Mouse (Mus musculus): ENCODE results near the gene Ice1. TPM values are rescaled to one million over a fixed set of nuclear protein-coding genes. Genes with fewer than 3 reads are reported as not detected.
A peak's percentile ranks its signal among the peaks of the same experiment; 100 is the strongest.

The Ice1 gene
- total RNA-seq, 2 experiments from 2014 or later, result 27.5 TPM

- peak in 1 of 2 experiments; percentile 11 for DNase-seq
Observed at GRCm38 (mm10) chr13:70639639-70640038, 2.2 kb upstream of the Ice1 start.

GRCm38 (mm10) chr13:70637662-70638291 lies 343 bp upstream of the Ice1 start:
- DNase-seq, result peak; percentile 94

DNA sequence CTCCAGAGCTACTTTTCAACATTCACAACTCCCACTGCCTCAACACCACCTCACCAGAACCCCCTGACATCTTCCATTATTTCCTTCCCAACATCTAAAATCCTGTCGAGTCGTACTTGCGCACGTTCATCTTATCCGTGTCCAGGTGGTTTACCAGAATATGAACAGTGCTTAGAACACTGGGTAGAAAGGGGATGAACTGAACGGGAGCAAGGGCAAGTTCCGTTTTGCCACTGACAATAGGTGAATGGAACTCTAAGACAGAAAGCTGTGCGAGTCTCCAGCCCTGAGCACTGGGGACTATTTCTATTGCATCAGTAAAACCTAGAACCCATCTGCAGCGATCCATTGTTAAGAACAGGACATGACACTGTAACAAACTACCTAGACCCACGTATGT lies 728 bp downstream of the Ice1 start:
- no peak for DNase-seq

GRCm38 (mm10) chr13:70635591-70635990 lies 1.8 kb downstream of the Ice1 start:
- no peak for DNase-seq

DNA sequence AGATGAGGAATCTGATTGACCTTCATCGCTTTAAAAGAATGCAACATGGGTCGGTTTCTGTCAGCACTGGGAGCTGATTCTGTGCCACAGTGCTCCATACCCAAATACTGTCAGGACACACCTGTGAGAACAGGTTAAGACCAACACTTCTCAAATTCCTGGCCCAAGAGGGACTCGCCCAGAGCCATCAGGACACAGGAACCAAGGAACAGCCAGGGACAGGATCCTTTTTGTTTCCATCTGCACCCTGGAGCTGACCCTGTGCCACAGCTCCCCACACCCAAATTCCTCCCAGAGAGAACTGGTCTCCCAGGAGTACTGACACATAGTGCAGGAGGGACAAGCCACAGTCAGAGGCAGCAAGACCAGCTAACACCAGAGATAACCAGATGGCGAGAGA lies 11.0 kb downstream of the Ice1 start:
- DNase-seq, result no peak

DNA sequence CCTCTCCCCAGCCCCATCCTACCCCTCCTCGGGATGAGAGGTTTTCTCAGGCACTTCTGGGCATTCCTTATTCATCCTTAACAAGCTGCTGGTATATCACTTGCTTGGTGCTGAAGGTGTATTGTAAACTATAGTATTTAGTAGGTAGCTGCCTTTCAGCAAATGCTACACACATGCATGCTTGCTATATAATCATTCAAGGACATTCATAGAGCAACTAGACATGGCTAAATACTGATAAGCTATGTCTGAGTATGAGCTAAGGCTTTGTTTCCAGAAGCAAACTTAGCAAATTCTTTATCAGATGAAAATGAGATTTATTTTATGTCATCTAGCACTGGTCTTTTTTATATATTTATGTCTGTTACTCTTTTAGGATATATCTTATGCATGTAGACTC lies 11.8 kb downstream of the Ice1 start:
- DNase-seq, result no peak

- no peak for DNase-seq
Observed at GRCm38 (mm10) chr13:70624445-70624844, 13.0 kb downstream of the Ice1 start.

GRCm38 (mm10) chr13:70622461-70623057 lies 14.9 kb downstream of the Ice1 start:
- DNase-seq, result no peak

DNA sequence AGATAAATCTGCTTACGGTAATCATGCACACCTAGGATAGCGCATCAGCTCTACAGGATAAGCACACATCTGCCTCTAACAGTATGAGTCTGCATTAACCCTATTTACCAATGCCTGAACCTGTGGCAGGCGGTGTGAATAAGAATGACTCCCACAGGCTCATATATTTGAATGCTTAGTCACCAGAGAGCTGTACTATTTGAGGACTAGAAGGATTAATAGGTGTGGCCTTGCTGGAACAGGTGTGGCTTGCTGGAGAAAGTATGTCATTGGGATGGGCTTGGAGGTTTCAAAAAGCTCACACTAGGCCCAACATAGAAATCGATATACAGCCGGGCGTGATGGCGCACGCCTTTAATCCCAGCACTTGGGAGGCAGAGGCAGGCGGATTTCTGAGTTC lies 15.9 kb downstream of the Ice1 start:
- no peak for DNase-seq

DNA sequence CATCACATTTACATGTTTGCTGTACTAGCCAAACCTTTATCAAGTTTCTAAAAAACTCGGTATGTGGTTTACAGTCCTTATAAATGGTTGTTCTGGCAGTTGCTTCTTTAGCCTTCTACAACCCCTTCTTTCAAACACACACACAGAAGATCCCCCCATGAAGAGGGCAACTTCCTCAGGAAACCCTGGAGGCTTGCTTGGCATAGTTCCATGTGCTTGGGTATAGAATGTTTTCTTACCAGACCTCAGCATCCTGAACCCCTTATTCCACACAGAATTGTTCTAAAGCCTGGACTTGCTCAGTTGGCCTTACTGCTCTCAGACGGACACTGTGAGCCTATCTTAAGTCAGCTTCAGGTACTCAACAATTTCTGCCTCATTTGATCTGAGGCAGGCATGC lies 24.6 kb downstream of the Ice1 start:
- DNase-seq, result no peak

DNA sequence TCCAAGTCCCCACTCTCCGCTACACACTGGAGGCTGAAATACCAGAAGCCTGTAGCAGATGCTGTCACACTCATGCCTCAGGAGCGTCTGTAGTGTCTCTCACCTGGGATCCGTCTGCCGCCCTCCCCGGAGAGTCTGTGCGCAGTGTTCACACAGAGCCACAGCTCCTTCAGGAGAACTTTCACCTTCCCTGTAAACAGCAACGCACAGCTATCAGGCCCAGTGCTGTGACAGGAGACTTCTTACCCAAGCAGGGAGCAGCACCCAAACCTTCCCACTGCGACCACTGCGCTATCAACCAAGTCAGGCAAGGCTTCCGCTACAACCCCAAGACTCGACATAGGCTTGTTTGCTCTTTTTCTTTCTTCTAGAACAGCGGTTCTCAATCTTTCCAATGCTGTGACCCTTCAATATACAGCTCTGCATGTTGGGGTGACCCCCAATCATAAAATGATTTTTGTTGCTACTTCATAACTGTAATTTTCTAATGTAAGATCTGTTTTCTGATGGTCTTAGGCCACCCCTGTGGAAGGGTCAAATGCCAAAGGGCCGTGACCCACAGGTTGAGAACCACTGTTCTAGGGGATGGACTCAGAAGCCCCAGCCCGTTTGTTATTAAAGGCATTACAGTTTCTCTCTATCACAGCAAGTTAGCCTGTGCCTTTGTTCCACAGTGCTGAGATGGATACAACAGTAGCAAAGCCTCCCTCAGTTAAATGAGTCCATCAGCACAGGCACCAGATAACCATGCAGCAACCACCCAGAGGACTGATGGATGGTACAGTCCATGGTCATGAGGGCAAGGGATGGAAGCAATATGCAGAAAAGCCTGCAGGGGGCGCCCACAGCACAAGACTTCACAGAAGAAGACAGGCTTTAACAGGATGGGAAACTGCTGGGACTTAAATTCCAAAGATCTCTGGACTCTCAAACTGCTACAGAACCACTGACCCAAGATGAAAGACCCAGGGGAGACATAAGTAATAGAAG lies 26.7 kb downstream of the Ice1 start:
- peak; percentile 68 to 82 for DNase-seq

DNA sequence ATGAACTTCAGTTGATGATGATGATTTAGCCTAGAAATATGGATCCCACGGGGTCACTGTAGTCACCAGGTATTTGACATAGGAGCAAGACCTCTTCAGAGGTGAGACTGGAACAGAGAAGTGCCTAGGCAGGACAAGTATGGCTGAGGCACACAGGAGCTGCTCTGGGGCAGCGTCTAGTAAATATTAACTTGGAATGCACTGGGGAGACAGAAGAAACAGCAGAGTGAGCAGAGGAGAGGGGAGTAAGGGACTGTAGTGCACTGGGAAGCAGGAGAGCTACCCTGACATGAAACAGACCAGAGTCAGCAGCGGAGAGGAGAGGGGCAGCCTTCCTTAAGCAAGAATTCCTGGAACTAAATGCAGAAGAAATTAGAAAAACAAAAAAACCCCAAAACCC lies 27.8 kb downstream of the Ice1 start:
- DNase-seq, result no peak

DNA sequence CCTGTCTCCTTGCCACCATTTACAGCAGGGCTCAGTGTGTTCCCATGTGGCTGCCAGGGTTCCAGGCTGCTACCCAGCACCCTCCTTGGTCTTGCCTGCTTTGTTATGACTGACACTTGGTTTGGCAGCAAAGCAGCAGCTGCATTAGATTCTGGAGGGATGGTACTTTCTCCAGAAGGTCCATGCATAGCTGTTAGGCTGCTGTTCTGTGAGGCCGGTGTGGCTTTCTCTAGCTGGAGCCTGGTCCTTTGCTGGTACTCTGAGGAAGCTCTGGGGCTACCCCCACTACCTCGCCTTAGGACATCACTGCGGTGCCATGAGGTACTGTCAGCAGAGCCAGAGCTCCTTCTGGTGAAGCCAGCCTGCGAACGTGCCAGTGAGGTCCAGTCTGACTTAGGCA lies 32.1 kb downstream of the Ice1 start:
- no peak for DNase-seq

DNA sequence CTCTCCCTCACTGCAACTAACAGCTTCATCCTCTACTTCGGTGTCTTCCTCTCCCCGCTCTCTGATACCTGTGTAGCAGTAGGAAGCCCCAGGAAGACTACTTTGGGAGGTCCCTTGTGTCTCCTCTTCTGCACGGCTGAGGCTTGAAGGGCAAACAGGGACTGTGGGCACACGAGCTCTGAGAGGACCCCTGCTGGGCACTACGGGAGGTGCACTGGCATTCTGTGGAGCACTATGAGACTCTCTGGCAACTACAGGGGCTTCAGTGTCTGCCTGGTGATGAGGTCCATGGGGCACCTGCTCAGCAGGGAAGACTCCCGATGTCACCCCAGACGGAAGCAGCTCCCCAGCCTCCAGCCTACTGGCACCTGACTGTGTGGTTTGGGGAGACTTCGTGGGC lies 32.7 kb downstream of the Ice1 start:
- peak in 1 of 2 experiments; percentile 9 for DNase-seq

DNA sequence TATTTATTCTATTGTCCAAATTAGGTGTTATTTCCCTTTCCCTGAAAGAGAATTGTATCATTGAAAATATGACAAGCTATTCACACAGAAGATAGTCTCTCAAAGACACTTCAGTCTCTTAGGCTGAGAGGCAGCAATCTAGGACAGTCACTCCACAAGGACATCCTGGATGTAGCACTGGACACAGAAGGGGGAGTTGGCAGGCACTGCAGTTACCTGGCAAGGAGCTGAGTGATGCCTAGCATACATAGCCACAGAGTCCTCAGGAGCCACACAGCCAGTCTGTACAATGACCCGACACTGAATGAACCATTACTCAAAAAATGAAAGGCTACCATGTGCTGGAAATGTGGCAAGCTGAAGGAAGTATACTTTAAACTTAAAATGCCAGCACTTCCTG lies 35.9 kb downstream of the Ice1 start:
- DNase-seq, result no peak

DNA sequence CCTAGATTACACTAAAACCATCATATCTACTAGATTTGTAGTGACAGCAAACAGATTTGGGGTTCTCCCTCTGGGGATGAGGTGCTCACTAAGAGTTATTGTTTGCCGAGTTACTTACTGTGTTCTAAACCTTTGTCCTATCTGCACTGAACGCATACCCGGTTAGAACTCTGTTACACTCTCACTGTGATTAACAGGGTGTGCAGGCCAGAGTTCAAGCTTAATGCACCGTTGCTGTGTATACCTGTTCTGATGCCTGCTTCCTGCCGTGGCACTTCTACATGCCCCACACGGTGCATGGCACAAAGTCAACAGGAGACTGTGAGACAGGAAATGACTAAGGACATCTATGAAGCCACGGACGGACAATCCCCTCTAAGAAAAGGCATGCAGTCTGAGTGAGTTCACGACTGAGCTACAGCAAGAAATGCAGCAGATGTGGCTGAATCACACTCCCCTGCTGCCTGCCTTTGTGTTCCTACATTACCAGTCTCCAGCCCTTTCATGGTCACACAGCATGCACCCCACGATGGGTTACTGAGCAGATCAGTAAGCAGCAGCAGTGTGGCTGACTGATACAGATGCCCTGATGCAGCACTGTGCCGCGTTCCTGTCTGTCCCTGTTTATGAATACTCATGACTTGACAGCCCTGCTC lies 37.3 kb downstream of the Ice1 start:
- no peak for DNase-seq

DNA sequence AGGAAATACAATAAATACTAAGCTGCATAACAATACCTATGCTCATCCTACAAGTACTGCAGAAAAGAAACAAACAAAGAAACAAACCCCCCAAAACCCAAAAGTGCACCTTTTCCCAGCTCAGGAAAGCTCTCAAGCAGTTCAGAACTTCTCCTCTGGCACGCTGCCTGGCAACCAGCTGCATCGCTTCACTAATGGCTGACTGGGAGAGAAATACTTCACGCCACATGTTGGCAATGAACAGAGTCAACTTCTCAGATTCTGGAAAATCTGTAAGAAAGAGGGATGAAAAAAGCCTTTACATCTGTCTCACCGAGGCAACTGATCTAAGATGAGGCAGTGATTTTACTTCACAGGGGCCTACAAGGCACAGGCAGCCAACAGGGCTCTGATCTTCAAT lies 38.5 kb downstream of the Ice1 start:
- DNase-seq, result no peak

GRCm38 (mm10) chr13:70596901-70597300 lies 40.5 kb downstream of the Ice1 start:
- no peak for DNase-seq

DNA sequence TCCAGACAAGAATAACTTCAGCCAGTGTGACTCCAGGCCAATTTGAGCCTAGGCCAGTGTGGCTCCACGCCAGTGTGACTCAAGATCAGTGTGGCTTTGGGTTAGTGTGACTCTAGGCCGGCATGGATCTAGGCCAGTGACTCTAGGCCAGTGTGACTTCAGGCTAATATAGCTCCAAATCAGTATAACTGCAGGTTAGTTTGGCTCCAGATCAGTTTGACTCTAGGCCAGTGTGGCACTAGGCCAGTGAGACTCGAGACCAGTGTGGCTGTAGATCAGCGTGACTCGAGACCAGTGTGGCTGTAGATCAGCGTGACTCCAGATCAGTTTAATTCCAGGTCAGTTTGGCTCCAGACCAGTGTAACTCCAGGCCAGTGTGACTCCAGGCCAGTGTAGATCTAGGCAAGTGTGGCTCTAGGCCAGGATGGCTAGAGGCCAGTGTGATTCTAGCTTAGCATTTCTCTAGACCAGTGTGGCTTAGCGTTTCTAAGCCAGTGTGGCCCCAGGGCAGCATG lies 47.1 kb downstream of the Ice1 start:
- DNase-seq, result peak; percentile 71 to 81

GRCm38 (mm10) chr13:70586969-70587368 lies 50.5 kb downstream of the Ice1 start:
- DNase-seq, result peak; percentile 48 to 68

GRCm38 (mm10) chr13:70582517-70582916 lies 54.9 kb downstream of the Ice1 start:
- DNase-seq, result peak; percentile 34 to 42

- DNase-seq, result no peak
Observed at GRCm38 (mm10) chr13:70581509-70581908, 55.9 kb downstream of the Ice1 start.

Measured in adrenal gland, postnatal 36 days (tissue).